Mouse (Mus musculus): ENCODE measurements around the gene St7.

DNA sequence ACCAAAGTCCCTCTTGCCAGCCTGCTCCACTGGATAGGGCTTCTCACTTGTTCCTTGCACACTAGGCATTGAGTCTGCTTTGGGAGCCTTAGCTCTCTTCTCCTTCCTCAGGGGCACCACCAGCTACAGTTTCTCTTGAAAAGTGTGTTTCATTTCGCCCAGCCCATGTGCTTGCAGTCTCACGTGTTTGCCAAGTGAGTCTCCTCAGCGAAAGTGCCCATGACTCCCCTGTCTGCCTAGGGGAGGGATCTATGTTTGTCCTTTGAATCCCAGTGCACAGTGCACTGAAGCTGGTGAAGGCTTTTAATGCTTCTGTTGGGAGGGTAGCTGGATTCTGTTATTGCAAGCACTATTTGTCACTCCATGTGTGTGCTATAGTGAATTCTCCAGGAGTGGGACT, 79.8 kb downstream of the St7 start:
- TF ChIP-seq MAX (IDR thresholded peaks at IDR 0.05) (no peak), CTCF (IDR thresholded peaks at IDR 0.05; ENCODE audit: control insufficient read depth, insufficient read depth, insufficient read length) (no peak), USF1 (IDR thresholded peaks at IDR 0.05; ENCODE audit: low read depth) (no peak)
